Mouse (Mus musculus) brown adipose tissue, adult 24 weeks (tissue): Measurements from ENCODE around the gene 1700001C19Rik. TPM values are rescaled to one million over a fixed set of nuclear protein-coding genes. Genes with fewer than 3 reads are reported as not detected.
"Not testable (repeated sequence)": the region's sequence is repeated elsewhere in the genome, so short reads cannot be mapped to it uniquely, and the experiment has no call there.

Experiments
- H3K27ac ChIP-seq: fragments of 200-500 bp; replicated peaks from 2 replicates; pipeline ENCODE4 v1.5.1; 2012; ENCODE audit warnings: low read depth, mild to moderate bottlenecking, low read length
- H3K4me1 ChIP-seq: fragments of 200-500 bp; 2 replicates; pipeline ENCODE4 v1.6.1; 2012; ENCODE audit warnings: low read length, mixed read lengths; ENCODE audit not compliant: control insufficient read depth, insufficient read depth, insufficient read length
- H3K4me3 ChIP-seq: fragments of 200-500 bp; 2 replicates; pipeline ENCODE4 v1.5.1; 2012; ENCODE audit warnings: low read depth, mild to moderate bottlenecking, low read length, moderate library complexity; ENCODE audit not compliant: insufficient read depth
- polyA plus RNA-seq: library from polyadenylated mRNA; stranded (reverse); fragments of >200 nt; gene quantifications from 2 replicates; pipeline ENCODE4 v1.2.4, GENCODE M21; 2012; ENCODE audit not compliant: missing spikeins, insufficient read depth, insufficient read length

The 1700001C19Rik gene
- polyA plus RNA-seq, 1 experiment, result not detected

DNA sequence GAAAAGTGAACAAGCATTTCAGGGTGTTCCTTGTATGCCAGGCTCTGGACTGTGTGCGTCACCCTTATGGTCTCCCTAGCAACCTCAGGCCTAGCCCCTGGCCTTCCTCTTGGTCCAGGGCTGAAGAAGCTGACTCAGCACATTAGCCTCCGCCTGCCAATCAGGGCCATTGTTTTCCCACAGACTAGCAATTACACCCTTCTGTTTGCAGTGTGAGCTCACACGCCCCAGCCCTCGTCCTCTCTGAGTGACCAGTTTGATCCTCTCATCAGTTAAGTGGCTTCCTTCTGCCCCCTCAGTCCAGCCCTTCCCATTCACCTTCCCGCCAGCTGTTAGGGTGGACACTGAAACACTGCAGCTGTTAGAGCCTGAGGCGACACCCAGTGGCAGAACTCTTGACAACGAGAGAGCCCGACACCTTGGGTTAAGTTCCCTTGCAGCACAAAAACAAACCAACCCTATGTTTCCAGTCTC lies 8.3 kb downstream of the 1700001C19Rik start:
- Histone ChIP-seq H3K4me3 (no peak overlapping the region), H3K27ac (no peak overlapping the region)

DNA sequence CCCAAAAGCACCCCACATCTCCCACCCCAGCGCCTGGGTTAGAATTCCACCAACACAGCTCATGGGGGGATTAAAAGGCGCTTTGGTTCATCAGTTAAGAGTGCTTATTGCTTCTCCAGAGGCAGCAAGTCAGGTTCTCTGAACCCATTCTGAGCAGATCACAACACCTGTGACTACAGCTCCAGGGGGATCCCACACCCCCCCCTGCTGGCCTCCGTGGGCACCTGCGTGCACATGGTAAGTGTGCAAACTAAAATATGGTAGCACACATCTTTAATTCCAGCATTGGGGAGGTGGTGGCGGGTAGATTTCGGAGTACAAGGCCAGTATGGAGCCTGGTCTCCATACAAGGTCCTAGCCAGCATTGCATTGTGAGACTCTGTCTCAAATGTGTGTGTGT lies 9.9 kb downstream of the 1700001C19Rik start:
- no peak overlapping the region for H3K4me3 ChIP-seq
- no peak overlapping the region for H3K27ac ChIP-seq
- no peaks in the 10 kb centered on the region for H3K4me1 ChIP-seq

More for the DNA sequence above, 8.3 kb downstream of the 1700001C19Rik start:
- no peaks in the 10 kb centered on the region for H3K4me1 ChIP-seq

DNA sequence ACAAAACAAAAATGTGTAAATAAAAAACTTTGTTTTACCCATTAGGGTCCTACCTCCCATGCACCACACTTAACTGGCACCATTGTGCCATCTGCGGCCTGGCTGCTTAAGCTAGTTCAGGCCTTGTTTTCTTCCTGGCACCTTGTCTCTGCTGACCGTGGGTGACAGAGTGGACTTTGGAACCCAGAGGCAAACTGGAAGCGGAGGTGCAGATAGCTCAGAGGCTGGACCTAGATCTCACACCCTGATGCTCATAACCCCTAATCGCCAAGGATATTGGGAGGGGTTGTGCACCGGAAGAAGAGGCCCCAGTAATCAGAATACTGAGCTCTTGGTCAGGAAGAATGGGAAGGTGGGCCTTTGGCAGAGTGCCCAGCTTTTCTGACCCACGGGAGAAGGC lies 13.0 kb downstream of the 1700001C19Rik start:
- no peaks in the 10 kb centered on the region for H3K4me1 ChIP-seq
- H3K27ac ChIP-seq, result no peak overlapping the region
- H3K4me3 ChIP-seq, result no peak overlapping the region

DNA sequence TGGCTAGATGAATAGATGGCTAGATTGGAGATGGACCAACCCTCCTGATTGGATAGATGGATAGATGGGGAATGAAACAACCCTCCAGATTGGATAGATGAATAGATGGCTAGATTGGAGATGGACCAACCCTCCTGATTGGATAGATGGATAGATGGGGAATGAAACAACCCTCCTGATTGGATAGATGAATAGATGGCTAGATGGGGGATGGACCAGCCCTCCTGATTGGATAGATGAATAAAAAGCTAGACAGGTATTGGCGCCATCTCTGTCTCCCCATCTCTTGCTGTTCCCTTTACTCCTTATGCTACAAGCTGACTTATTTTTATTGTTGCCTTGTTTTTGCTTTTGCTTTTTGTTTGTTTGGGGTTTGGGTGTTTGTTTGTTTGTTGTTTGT lies 14.6 kb downstream of the 1700001C19Rik start:
- not testable (repeated sequence) for H3K4me1 ChIP-seq, H3K27ac ChIP-seq, H3K4me3 ChIP-seq

DNA sequence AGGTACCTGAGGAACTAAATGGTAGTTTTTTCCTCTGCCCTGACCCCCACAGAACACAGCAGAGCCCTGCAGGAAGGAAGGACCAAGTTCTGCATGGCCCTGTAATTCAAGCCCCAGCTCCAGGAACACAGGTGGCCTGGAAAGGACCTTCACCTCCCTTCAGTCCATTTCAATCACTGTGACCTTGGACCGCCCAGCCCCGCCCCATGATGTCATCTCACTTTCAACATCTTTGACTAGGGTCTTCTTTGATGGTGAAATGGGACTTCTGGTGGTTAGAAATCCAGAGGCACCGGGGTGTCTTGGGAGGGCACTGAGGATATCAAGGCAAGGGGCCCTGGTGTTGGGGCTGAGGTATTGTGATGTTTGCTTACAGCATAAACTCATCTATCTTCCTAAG lies 15.6 kb downstream of the 1700001C19Rik start:
- H3K4me1 ChIP-seq, result no peaks in the 10 kb centered on the region

DNA sequence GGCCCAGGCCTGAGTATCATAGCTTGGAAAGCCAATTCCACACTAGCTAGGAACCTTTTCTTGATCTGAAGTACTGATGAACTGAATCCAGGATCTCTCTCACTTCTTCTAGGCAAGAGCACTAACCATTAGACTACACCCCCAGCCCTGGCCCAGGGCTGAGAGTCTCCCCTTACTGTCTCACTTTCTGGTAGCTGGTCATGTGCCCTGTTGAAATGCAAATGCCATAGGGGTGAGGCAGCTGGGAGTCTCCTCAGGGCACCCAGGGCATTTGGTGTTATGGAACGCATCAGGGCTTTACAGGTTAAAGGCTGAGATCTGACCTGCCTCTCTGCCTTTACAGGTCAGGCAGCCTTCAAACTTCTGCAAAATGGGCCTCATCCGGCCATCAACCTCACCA lies 17.0 kb downstream of the 1700001C19Rik start:
- H3K4me1 ChIP-seq, result no peaks in the 10 kb centered on the region
- H3K27ac ChIP-seq, result no peak overlapping the region
- no peak overlapping the region for H3K4me3 ChIP-seq

More for the DNA sequence above, 15.6 kb downstream of the 1700001C19Rik start:
- no peak overlapping the region for H3K27ac ChIP-seq
- H3K4me3 ChIP-seq, result no peak overlapping the region

DNA sequence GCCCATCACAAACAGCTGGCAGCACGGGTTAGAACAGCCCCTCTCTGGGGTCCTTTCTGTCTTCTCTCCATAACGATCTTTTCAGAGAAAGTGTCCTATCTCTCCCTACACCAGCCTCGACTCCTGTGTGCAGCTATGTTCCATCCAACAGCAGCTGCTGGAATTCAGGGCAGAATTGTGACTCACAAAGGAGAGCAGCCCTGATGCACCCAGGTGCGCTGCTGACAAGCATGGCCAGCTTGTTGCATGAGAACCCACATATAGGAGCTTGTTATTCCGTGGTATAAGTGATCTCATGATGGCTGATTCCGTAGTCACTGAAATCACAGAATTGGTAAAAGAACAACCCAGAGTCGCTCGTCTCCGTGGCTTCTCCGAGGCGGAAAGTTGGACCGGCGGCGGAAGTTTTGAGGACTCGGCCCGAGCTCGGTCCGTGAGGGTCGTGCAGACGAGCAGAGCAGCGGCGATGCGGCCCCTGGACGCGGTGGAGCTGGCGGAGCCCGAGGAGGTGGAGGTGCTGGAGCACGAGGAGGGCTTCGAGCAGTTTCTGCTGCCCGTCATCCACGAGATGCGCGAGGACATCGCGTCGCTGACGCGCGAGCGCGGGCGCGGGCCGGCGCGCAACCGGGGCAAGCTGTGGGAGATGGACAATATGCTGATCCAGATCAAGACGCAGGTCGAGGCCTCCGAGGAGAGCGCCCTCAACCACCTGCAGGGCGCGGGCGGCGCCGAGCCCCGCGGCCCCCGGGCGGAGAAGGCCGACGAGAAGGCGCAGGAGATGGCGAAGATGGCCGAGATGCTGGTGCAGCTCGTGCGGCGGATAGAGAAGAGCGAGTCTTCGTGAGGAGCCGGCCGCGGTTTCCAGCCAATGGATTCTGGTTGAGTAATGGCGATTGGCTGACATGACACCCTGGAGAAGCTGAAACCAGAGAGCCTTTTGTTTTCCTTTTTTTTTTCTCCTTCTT lies 27.0 kb downstream of the 1700001C19Rik start:
- not testable (repeated sequence) for H3K27ac ChIP-seq, H3K4me3 ChIP-seq, H3K4me1 ChIP-seq

DNA sequence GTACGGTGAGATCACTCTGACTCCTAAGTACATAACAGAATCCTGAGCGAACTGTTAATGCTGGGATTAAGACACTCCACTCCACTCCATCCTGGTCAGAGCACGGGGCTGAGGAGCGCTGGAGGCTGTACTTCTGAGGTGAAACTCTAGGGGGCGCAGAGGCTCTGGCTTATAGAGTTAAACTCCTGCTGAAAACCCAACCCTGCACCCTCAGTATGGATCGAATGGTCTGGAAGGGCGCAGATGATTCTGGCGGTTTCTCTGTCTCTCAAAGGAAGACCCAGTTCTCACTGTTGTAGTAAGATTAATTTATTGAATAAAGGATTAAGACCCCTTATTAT lies 28.6 kb downstream of the 1700001C19Rik start:
- H3K4me1 ChIP-seq, result no peaks in the 10 kb centered on the region
- H3K4me3 ChIP-seq, result no peak overlapping the region
- H3K27ac ChIP-seq, result no peak overlapping the region

DNA sequence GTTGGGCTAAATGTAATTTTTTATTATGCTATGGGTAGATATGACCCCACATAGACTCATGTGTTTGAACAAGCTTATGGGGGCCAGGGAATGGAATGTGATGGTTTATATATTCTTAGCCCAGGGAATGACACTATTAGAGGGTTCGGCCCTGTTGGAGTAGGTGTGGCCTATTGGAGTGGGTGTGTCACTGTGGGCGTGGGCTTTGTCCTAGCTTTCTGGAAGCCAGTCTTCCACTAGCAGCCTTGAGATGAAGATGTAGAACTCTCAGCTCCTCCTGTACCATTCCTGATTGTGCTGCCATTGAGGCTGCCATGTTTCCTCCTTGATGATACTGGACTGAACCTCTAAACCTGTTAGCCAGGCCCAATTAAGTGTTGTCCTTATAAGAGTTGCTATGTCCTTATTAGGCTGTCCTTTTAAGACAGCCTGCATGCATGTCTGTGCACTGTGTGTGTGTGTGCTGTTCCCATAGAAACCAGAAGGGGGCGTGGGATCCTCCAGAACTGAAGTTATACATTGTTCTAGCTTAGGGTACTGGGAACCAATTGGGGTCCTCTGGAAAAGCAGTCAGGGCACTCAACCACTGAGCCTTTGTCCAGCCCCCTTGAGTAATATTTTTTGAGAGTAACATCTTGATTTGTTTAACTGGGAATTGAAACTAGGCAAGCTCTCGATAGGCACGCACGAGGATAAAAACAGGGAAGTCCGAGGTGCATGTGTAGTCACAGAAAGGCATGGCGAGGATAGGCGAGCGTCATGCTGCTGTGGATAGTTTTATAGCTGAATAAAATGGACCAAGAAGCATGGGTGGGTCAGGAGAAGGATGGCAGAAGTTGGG lies 29.2 kb downstream of the 1700001C19Rik start:
- H3K4me1 ChIP-seq, result no peaks in the 10 kb centered on the region
- no peak overlapping the region for H3K27ac ChIP-seq
- no peak overlapping the region for H3K4me3 ChIP-seq

DNA sequence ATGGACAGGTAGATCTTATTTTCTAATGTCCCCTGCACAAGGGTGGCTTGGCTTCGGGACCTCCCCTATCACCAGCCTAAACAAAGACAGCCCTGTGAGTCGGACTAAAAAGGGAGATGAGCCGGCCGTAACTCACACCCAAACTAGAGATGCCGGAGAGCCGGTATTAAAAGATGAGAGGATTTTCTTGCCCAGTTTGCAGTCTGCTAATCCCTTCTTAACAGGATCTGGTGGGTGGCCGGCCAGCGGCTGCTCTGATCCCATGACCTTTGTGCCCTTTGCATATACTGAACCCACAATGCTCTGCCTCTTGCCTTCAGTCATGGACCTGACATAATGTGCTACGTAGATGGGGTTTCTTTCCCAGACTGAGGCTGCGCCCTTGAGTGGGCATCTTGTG lies 36.7 kb downstream of the 1700001C19Rik start, which contains the start of gene Guca1a:
Gene Guca1a, minus strand, starts transcription at position 134 of the 400 bp plus-strand sequence.
- H3K4me3 ChIP-seq, result no peak within 1 kb of the TSS
- no peak within 1 kb of the TSS for H3K27ac ChIP-seq
- no peaks in the 10 kb centered on the region for H3K4me1 ChIP-seq

DNA sequence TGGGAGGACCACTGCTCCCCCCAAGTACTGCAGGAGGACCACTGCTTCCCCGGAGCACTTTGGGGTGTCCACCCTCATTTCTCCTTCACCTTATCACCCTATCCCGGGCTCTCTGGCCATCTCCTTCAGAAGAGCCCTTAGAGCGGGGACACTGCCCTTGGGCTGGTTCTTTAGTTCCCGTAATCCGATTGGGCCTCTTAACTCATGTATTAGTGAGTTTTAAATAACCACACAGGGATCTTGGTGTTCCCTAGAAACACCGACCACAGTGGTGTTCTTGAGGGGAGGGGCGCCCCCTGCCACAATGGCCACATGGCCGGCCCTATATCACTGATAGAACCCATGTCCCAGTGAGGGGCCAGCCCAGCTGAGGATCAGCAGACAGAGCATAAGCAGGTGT lies 38.1 kb downstream of the 1700001C19Rik start:
- Histone ChIP-seq H3K4me1 (peaks cover 2% of the 10 kb centered on the region; the same call in 1 of the 2 replicates), H3K4me3 (no peak overlapping the region), H3K27ac (no peak overlapping the region)

DNA sequence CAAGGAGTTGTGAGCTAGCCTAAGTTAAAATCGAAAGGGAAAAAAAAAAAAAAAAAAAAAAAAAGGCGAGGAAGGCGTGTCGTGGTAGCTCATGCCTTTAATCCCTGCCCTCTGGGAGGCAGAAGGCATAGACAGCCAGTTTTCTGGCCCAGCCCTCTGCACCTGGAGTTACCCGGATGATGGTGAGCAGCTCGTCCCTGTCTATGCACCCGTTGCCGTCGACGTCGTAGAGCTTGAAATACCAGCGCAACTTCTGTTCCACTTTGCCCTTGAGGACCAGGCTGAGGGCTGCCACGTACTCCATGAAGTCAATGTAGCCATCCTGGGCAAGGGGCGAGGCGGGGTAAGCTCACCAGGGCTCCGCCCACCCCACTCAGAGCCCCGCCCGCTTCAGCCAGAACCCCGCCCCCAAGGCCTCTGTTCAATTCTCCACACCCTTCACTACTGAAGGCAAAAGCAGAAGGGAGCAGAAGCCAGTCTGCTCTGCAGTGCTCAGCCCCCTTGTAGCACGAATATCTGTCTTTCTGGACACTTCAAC lies 41.7 kb downstream of the 1700001C19Rik start:
- H3K4me3 ChIP-seq, result peak overlapping the region; percentile 60
- no peak overlapping the region for H3K27ac ChIP-seq
- H3K4me1 ChIP-seq, result peaks cover 2% of the 10 kb centered on the region; the same call in 1 of the 2 replicates

DNA sequence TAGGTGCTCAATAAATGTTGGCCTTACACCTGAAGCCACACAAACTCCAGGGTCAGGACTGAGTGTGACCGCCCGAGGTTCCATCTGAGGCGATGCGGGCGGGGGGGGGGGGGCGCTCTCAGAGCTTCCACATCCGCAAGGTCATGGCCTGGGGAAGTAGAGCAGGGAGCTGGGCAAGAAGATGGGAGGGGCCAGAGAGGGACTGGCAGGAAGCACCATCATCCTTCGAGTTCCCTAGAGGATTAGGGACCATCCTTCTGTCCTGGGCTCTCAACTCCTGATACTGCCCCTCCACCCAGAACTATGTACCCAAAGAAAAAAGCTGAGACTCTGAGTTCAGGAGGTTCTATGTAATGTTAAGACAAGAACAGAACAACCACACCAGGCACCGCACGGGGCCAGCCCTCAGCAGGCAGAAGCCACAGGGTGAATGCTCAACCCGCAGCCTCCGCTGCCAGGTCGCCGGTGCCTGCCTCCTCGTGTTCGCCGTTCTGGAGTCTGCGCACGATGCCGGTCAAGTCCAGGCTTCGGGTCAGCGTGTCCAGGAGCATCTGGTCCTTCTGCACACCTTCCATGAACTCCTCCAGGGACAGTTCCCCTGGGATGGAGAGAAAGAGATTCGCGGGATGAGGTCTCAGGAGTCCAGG lies 42.8 kb downstream of the 1700001C19Rik start:
- H3K4me1 ChIP-seq, result peaks cover 2% of the 10 kb centered on the region; the same call in 1 of the 2 replicates
- H3K27ac ChIP-seq, result no peak overlapping the region
- peak overlapping the region; percentile 60 for H3K4me3 ChIP-seq

DNA sequence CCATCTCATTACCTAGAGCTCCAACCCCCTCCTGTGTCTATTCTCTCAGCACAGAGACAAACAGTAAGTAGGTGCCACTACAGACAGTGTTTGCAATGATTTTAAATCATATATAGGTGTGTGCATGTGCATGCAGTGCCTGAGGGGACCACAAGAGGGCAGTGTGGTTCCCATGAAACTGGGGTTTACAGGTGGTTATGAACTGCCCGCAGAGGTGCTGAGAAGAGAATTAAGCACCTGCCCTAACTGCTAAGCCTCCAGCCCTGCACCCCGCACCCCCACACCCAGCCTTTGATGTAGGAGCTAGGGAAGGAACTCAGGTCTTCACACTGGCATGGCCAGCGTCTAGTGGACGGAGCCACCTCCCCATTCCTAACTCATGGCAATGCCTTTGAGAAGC lies 50.5 kb downstream of the 1700001C19Rik start:
- no peak overlapping the region for H3K4me3 ChIP-seq
- H3K27ac ChIP-seq, result no peak overlapping the region
- H3K4me1 ChIP-seq, result no peaks in the 10 kb centered on the region
